Mouse (Mus musculus) layer of hippocampus, adult 2 months (tissue): ENCODE results near the gene Tmem106a. TPM values are rescaled to one million over a fixed set of nuclear protein-coding genes. Genes with fewer than 3 reads are reported as not detected.
"Not testable (repeated sequence)": the region's sequence is repeated elsewhere in the genome, so short reads cannot be mapped to it uniquely, and the experiment has no call there.

Experiments used
- DNase-seq, 2 experiments: peaks; one replicate each; pipeline ENCODE4 v3.0.0; 2022; ENCODE audit warnings: low spot score in 2 of 2
- H3K27ac ChIP-seq: fragments of 200-600 bp; 2 replicates; pipeline ENCODE4 v1.8.1; 2022
- H3K4me3 ChIP-seq: fragments of 200-600 bp; 2 replicates; pipeline ENCODE4 v1.8.1; 2022; ENCODE audit warnings: mild to moderate bottlenecking
- CTCF ChIP-seq: fragments of 200-600 bp; conservative IDR thresholded peaks from 2 replicates; pipeline ENCODE4 v1.8.1; 2022; ENCODE audit warnings: antibody characterized with exemption, mild to moderate bottlenecking, moderate library complexity
- total RNA-seq, 2 experiments: library from RNA; stranded (reverse); gene quantifications; 2 replicates each; pipeline ENCODE4 v1.2.3; 2021

Tmem106a gene
- total RNA-seq, 2 experiments from 2014 or later, result 2.4 to 4.2 TPM

DNA sequence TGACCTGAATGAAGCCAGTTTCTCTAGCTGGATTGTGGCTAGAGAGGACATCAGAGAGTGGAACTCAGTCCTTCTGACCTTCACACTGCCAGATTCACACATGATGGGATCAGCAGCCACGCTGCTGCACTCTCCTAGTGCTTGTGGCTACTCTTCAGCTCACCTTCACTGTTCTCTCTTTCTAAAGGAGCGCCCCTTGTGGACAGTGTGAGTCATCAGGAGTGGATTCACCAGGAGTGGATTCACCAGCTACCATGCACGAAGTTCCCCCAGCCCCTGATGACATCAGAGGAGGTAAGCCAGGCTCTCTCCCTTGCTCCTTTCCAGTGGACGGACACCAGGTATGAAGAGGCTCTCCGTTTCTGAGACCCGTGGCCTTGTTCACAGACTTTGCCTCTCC is 5.9 kb upstream of the Tmem106a start:
- Histone ChIP-seq H3K4me3 (no peak overlapping the region), H3K27ac (no peak overlapping the region)
- TF ChIP-seq CTCF, result peak; percentile 55
- no peak for DNase-seq

DNA sequence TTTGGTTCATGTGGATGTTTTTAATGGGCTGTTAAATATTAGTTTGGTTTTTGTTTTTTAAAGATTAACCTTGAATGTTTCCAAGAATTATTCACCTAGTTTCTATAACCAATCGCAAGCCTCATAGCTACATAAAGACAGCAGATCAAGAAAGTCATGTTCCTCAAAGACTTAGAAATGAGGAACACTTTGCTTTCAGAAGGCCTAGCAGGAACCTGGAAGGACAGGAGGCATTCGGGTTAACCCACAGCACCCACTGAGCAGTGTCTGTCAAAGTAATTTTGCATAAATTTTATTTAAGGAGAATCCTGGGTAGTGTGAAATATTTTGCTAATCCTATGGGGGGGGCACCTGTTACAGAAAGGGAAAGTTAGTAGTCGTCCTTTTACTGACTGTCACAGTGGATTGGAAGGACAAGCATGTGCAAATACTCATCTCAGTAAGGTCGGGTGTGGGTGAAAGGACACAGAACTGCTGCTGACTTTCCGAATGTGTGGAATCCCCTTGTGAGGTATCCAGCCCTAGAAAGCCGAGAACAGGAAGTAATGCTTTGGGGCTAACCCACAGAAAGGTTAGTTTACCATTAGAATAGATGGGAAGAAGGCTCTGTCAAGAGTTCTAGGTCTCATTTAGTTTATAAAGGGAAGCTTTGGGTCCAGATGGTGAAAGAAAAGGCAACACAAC is 819 bp upstream of the Tmem106a start:
- DNase-seq, result no peak
- Histone ChIP-seq H3K4me3 (no peak overlapping the region), H3K27ac (no peak overlapping the region)
- TF ChIP-seq CTCF, result no peak

DNA sequence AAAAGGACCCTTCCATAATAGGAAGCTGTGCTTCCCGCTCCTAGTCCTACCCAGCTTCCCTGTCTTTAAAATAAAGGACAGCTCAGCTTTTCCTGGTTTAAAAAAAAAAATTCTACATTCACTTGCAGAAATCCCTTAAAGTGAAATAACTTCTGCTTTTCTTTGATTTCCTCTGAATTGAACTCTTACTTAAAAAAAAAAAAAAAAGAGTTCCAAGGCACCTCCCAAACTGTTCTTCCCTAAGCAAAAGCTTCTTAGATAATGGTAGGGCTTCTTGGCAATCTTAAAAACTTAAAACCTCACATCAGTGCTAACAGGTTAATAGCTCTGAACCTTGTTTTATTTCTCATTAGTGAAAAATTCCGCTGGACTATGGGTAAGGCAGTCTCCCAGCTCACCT is 1.2 kb downstream of the Tmem106a start:
- DNase-seq, result no peak
- Histone ChIP-seq H3K4me3 (no peak overlapping the region), H3K27ac (no peak overlapping the region)
- TF ChIP-seq CTCF, result no peak

DNA sequence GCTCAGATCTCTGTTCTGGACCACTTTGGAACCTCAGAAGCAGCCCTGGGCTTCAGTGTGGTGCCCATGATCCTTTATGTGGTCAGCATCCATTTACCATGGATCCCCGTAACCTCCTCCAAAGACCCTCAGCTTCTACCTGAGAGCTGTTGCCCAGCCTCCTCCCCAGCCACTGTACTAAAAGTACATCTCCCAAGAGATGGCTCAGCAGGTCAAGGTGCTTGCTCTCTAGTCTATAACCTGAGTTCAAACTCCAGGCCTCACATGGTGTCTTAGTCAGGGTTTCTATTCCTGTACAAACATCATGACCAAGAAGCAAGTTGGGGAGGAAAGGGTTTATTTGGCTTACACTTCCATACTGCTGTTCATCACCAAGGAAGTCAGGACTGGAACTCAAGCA is 3.0 kb downstream of the Tmem106a start:
- not testable (repeated sequence) for H3K27ac ChIP-seq, DNase-seq, H3K4me3 ChIP-seq

DNA sequence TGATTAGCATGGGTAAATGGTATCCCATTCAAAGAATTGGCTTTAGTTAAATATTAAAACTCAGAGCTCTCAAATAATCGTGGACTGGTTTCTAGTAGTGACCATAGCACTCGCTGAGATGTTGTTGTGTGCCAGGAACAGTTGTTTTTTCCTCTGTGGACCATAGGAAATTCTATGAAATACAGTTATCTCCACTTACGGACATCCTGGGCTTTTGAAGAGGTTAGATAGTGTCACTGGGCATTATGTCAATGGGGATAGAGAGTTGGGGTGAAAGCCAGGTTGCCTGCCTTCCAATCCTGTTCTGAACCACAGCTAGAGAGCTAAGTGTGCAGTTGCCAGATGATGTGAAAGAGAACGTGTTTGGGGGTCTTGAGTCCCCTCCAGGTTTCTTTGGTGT is 3.8 kb downstream of the Tmem106a start:
- no peak for TF ChIP-seq CTCF
- no peak for DNase-seq
- Histone ChIP-seq H3K4me3 (no peak overlapping the region), H3K27ac (no peak overlapping the region)

DNA sequence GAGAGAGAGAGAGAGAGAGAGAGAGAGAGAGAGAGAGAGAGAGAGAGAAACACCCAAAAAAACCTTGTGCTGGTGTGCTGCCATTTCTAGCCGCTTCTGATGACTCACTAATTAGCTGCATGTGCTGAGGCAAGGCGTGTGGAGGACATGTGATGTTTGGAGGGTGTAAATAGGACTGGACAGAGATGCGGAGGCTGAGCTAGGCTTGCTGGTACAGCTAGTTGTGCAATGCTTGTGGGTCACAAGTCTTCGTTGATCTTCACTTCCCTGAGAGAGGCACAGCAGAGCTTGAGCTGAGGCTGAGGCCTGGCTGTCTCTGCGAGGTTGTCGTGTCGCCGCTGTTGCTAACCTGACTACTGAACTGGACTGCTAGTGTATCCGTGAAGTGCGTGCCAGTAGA is 5.6 kb downstream of the Tmem106a start:
- DNase-seq, result peak in 1 of 2 experiments; percentile 49
- Histone ChIP-seq H3K27ac (peak overlapping the region; percentile 37; the same call in 1 of the 2 replicates), H3K4me3 (no peak overlapping the region)
- no peak for TF ChIP-seq CTCF

DNA sequence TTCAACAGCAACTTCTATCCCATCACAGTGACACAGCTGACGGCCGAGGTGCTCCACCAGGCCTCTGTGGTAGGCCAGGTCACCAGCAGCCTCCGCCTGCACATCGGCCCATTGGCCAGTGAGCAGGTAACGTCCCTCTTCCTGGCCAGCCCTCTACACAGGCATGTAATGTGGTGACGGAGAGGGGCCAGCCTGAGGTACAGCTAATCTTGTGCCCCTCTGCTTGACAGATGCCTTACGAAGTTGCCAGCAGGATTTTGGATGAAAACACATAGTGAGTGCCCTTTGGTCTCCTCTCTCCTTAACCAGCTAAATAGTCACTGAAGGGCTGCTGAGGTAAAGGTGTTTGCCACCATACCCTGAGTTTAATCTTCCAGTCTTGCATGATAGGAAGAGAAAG is 6.8 kb downstream of the Tmem106a start:
- Histone ChIP-seq H3K4me3 (no peak overlapping the region), H3K27ac (no peak overlapping the region)
- TF ChIP-seq CTCF, result no peak
- no peak for DNase-seq

DNA sequence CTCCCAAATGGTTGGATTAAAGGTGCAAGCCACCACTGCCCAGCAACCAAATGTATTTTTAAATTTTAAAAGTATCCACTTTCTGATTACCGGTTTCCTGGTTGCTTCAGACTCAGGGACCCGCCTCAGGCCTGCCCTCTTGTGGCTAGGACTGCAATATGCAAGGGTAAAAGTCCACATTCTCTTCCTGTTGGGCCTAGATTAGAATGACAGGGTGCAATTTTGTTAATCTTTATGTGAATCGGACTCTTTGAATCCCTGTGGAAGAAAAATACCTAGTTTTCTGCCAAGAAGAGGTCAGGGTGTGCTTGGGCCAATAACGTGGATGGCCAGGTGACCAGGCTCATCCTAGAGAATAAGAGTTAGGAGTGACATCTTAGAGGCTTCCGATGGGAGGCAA is 7.4 kb downstream of the Tmem106a start:
- Histone ChIP-seq H3K27ac (no peak overlapping the region), H3K4me3 (no peak overlapping the region)
- DNase-seq, result peak; percentile 30 to 80
- peak; percentile 94 for TF ChIP-seq CTCF

DNA sequence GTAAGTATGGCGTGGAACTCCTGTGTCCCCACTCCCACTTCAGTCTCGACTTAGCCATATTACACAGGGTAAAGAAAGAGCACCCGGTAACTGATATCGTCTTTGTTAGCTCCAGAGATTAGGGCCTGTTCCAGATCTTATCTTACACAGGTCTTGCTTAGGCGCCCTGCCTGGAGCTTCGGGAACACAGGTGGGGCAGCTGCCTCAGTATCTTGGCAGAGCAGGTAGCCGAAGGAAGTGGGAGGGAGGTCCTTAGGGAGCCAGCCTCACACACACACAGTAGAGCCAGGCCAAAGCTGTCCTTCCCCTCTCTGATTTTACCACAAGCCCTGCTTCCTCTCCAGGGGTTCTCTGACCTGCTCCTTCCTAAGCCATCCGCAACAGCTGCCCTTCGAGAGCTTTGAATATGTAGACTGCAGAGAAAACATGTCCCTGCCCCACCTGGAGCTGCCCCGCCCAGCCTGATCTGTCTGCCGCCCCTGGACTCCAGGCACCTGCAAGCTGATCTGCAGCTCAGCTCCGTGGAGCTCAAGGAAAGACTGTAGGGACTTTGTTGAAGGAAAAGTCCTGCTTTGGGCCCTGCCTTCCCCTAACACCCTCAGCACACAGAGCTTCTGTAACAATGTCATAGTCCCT is 8.1 kb downstream of the Tmem106a start:
- no peak for DNase-seq
- no peak for TF ChIP-seq CTCF
- Histone ChIP-seq H3K4me3 (no peak overlapping the region), H3K27ac (no peak overlapping the region)

DNA sequence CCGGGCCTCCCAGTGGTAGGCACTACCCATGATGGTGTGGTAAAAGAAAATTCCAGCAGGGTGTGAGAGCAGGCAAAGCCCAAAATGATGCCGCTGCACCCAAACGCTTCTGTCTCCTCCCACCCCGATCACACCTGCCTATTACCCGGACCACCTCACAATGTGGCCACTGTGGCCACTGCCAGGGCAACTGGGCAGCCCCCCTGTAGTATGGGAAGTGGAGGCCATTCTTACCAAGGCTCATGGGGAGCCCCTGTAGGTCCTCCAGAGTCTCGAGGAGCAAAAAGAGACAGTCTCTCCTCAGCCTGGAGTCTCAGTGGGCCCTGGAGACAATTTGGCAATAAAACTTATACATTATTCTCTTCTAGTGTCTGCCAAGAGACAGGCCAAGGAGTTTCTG is 17.1 kb downstream of the Tmem106a start, which contains the start of gene Gm11634:
TSS of gene Gm11634 (minus strand) at position 101 of the 400 bp plus-strand sequence.
- TF ChIP-seq CTCF, result no peak
- H3K4me3 ChIP-seq, result no peak within 1 kb of the TSS

DNA sequence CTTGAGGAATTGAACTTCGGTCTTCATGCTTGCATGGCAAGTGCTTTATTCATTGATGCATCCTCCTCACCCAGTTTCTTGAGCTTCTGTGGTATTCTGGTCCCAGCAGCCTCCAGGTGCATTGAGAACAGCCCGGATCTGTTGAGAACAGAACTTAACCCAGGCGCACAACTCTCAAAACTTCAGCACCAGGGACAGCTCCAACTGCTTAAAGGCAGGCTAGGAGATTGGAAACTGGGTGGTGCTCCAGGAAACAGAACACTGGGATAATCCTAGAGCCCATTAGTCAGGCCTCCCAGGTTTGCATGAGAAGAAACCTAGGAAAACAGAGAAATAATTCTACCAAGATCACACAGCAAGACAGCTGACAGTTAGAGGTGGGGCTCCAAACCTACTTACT is 20.4 kb downstream of the Tmem106a start:
- DNase-seq, result no peak
- no peak overlapping the region for H3K27ac ChIP-seq
- H3K4me3 ChIP-seq, result no peak overlapping the region
- no peak for TF ChIP-seq CTCF

More for the DNA sequence above, 17.1 kb downstream of the Tmem106a start, which contains the start of gene Gm11634:
- no peak within 1 kb of the TSS for H3K27ac ChIP-seq
- no peak for DNase-seq

DNA sequence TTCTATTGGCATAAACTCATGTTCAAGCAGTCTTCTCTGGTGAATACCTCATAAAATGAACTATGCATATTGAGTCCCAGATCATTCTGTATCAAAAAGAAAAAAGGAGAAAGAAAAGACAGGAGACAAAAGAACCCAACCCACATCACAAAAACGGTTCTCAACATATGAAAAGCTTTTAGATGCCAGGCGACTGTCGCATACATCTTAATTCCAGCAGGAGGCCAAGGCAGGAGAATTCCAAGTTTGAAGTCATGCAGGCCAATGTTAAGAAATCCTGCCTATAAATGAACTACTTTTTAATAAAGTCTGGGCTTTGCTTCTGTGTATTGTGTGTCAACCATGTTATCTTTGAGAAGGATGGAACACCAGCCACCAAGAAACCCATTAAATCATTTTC is 22.1 kb downstream of the Tmem106a start:
- Histone ChIP-seq H3K27ac (no peak overlapping the region), H3K4me3 (peak overlapping the region; percentile 56)

DNA sequence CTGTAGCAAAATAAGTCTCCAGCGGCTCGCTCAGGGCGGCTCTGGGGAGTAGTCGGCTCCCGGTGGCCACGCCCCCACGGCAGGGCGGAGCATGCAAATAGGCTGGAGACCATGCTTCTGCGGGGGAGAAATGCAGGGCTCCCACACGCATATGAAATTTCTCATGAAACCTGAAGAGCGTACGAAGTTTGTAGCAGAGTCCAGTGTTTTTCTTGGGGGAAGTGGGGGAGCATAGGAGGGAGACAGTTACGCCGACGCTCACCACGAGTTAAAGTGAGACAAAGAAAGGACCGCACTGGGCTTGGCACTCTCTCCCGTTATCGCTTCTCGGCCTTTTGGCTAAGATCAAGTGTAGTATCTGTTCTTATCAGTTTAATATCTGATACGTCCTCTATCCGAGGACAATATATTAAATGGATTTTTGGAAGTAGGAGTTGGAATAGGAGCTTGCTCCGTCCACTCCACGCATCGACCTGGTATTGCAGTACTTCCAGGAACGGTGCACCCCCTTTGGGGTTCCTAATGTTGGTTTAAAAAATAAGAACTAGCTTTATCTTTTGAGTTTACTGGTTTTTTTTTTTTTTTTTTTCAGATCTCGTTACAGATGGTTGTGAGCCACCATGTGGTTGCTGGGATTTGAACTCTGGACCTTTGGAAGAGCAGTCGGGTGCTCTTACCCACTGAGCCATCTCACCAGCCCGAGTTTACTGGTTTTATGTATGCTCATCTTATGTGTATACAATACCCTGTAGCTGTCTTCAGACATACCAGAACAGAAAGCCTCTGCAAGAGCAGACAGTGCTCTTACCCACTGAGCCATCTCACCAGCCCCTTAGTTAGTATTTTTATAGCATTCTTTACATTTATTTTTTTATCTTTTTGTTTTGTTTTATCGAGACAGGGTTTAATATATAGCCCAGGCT is 22.8 kb downstream of the Tmem106a start:
- DNase-seq, result peak in 1 of 2 experiments; percentile 40
- Histone ChIP-seq H3K4me3 (peak overlapping the region; percentile 56), H3K27ac (0 out of 2 replicates have a peak overlapping the region, but pooled peaks have one; percentile 36)

More for the DNA sequence above, 22.1 kb downstream of the Tmem106a start:
- DNase-seq, result no peak
- TF ChIP-seq CTCF, result no peak

DNA sequence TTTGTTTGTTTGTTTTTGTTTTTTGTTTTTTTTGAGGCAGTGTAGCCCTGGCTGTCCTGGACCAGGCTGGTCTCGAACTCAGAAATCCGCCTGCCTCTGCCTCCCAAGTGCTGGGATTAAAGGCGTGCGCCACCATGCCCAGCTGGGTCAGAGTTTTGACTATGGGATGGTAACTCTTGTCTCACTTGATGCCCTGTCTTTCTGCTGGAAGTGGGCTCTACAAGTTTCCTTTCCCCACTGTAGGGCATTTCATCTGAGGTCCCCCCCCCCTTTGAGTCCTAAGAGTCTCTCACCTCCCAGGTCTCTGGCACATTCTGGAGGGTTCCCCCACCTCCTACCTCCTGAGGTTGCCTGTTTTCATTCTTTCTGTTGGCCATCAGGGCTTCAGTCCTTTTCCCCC is 25.1 kb downstream of the Tmem106a start:
- H3K4me3 ChIP-seq, DNase-seq, H3K27ac ChIP-seq: not testable (repeated sequence)
